Mouse (Mus musculus) layer of hippocampus, postnatal 25 days (tissue): ENCODE data around the gene Rap2b. TPM values are rescaled to one million over a fixed set of nuclear protein-coding genes. Genes with fewer than 3 reads are reported as not detected.

Source experiments
- DNase-seq, 2 experiments: peaks; one replicate each; pipeline ENCODE4 v3.0.0; 2022; ENCODE audit warnings: mixed read lengths in 2 of 2, low spot score in 1 of 2; ENCODE audit errors: extremely low spot score in 1 of 2
- total RNA-seq, 2 experiments: library from RNA; stranded (reverse); gene quantifications; 2 replicates each; pipeline ENCODE4 v1.2.3; 2021

Gene Rap2b
- total RNA-seq, 2 experiments from 2014 or later = 43.2 to 46.5 TPM

DNA sequence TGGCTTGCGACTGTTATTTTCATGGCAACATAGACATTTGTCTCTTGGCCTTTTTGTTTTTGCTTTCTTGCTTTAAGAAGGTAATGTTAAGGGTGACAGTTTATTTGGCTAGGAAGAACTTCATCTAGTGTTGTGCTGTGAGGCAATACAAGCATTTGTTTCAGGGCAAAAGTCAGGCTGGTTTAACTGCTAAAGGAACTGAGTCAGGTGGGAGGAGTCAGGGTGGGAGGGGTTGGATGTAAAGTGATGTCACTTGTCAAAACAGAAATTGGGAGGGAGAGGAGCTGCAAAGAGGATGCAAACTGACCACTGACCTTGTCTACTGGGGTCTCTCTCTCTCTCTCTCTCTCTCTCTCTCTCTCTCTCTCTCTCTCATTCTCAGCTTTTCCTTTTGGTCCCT is 7.0 kb downstream of the Rap2b start:
- no peak for DNase-seq

GRCm38 (mm10) chr3:61376001-61376400 is 14.6 kb downstream of the Rap2b start:
- DNase-seq = no peak

GRCm38 (mm10) chr3:61386368-61386767 is 24.9 kb downstream of the Rap2b start:
- no peak for DNase-seq

DNA sequence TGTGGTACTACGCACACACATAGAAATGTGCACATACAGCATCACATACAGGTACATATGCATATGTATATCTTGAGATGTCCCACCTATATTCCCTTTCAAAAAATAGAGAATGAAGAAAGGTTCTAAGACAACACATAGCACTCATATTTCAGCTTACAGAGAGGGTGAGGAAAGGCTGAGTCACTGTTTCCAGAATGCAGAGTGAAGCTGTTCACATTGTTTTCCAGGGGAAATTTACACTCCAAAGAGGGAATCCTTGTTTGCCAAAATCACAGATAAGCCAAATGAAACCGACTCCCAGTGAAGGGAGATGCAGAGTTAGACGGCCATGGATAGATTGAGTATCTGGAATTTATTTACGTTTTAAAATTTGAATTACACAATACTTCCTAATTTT is 30.1 kb downstream of the Rap2b start:
- DNase-seq = no peak

DNA sequence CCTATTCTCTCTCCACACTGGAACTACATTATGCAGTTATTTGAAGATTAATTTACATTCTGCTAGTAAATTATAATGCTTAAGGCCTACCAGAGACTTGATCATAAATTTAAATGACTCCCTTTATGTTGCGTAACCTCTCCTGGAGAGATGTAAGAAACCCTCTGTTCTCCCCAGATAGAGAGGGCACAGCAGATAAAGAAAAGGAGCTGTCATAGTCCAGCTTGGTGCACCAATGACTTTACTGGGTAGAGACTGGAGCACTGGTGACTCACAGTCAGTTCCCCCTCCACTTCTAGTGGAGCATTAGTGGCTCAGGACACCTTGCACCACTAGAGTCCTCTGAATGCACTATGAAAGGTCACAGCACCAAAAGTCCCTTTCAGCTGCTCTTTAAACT is 31.4 kb downstream of the Rap2b start:
- no peak for DNase-seq

DNA sequence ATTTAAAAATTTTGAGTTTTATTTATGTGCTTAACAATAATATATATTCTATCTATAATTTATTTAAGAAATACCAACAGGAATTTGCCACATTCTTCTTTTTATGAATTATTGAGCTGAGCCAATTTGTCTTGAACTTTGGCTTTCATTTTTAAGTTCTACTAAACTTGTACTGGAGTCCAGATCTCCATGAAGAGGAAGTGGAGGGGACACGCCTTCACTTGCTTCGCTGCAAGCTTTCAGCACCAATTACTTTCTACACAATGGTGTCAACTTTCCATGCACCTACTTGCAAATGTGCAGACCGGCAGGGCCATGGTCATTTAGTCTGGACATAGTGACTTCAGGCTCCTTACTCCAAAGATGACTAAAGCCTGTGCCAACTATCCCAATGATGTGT is 32.1 kb downstream of the Rap2b start:
- no peak for DNase-seq

GRCm38 (mm10) chr3:61395382-61395781 is 33.9 kb downstream of the Rap2b start:
- no peak for DNase-seq

GRCm38 (mm10) chr3:61396728-61397127 is 35.3 kb downstream of the Rap2b start:
- no peak for DNase-seq

- DNase-seq = no peak
Observed at GRCm38 (mm10) chr3:61400823-61401387, 39.5 kb downstream of the Rap2b start.

GRCm38 (mm10) chr3:61406921-61407320 is 45.5 kb downstream of the Rap2b start:
- DNase-seq = no peak

- DNase-seq = no peak
Observed at GRCm38 (mm10) chr3:61409683-61410082, 48.2 kb downstream of the Rap2b start.

- no peak for DNase-seq
Observed at GRCm38 (mm10) chr3:61415883-61416282, 54.4 kb downstream of the Rap2b start.

Other genes starting within 250 kb of the Rap2b start
- 1 to 10 TPM; 2.5 to 3.1 TPM for gene B430305J03Rik, start 4.3 kb downstream of the Rap2b start, total RNA-seq